Mouse (Mus musculus) kidney, postnatal 25 days (tissue): ENCODE measurements around the gene Stard3.

Experiments used
- DNase-seq, 2 experiments: peaks; one replicate each; pipeline ENCODE4 v3.0.0; 2021; ENCODE audit warnings: mixed read lengths in 2 of 2

Stard3 gene

DNA sequence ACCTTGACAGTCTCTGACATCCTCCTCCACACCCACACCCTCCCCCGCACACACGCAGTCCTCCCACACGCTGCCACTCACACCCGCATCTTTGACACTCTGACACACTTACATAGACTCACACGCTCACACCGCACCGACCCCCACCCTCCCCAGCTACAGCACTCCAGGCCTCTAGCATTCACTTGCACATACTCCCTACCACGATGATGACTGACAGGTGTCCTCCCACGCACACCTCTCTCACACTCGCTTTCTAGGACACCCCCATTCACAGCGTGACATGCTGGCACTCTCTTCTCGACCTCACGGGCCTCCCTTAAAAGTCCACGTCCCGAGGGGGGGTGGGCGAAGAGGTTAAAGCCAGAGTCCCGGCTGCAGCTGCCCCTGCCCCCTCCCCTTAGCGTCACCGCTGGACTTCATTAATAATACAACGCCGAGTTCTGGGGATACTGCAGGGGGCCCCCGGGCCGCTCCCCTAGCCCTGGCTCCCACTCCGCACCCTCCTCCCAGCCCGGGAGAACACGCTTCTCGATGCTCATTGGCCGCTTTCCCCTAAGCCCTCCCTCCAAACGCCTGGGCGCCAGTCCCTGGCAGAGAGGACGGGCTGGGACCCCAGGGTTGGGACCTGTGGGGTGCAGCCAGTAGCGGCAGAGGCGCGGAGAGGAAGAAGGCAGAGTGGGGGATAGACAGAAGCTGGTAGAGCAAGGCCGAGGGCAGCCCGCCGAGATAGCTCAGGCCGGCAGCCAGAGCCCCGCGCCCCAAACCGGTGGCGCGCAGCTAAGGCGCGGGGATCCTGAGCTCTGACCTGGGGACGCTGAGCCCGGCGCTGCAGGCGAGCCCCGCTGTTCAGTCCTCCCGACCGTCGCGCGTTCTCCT, 9.8 kb upstream of the Stard3 start, which contains the start of gene Ppp1r1b:
Gene Ppp1r1b, plus strand, starts transcription at position 322 of the 879 bp plus-strand sequence.
- peak; percentile 65 to 88 for DNase-seq

GRCm38 (mm10) chr11:98349308-98349707, 8.9 kb upstream of the Stard3 start:
- DNase-seq, result no peak

DNA sequence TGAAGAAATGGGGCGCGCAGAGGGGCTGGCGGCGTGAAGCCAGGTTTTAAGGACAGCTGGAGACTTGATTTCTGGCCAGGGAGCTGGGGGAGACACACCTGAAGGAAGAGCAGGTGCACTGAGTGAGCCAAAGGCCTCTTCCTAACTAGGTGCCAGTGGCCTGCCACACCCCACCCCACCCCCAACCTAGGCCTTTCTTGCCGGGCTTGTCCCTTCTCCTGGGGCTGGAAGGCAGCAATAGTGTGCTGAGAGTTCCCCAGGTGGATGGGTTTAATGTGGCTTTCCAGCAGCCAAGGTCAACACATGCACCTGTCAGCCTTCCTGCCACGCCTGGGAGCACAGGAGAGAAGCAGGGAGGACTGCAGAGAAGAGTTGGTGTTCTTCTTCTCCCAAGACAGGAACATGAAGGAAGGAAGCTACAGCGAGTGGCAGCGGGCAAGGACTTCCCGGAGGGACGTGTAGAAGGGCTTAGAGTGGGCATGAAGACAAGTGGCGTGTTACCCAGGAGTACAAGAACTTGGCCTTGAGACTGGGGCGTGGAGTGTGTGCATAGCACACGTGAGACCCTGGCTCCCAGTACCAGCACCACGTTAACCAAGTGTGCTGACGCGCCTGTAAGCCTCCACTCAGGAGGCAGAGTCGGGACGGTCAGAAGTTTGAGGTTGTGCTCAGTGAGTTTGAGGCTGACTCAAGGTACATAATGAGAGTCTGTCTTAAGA, 5.7 kb upstream of the Stard3 start:
- DNase-seq, result no peak

DNA sequence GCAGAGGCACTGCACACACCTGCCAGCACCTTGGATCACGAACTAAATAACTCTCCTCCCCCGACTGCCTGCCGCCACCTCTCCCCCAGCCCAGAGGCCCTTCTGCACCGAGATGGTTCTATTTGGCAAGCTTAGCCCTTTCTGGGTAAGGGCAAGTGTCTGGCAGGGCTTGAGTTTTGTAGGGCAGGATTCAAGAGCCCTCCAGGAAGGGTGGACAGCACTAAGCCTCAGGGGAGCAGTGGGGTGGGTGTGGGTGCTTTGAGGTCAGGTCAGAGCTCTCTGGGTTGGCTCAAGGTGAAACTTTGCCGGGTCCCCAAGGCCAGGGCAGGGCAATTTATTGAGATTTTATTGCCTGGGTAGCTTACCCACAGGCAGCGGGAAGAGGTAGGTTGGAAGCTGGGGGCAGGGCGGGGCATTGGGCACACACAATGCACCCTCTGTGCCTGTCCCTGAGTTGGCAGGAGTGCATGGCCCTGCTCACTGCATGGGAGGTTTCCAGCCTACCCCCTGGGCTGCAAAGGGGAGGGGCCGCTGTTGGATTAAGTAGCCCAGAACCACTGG, 4.4 kb upstream of the Stard3 start:
- peak; percentile 60 to 85 for DNase-seq

GRCm38 (mm10) chr11:98354445-98354844, 3.7 kb upstream of the Stard3 start:
- DNase-seq, result no peak

- peak in 1 of 2 experiments; percentile 69 for DNase-seq
Measured at GRCm38 (mm10) chr11:98355732-98356299, 2.4 kb upstream of the Stard3 start.

GRCm38 (mm10) chr11:98356625-98357394, 1.4 kb upstream of the Stard3 start:
- DNase-seq, result no peak

DNA sequence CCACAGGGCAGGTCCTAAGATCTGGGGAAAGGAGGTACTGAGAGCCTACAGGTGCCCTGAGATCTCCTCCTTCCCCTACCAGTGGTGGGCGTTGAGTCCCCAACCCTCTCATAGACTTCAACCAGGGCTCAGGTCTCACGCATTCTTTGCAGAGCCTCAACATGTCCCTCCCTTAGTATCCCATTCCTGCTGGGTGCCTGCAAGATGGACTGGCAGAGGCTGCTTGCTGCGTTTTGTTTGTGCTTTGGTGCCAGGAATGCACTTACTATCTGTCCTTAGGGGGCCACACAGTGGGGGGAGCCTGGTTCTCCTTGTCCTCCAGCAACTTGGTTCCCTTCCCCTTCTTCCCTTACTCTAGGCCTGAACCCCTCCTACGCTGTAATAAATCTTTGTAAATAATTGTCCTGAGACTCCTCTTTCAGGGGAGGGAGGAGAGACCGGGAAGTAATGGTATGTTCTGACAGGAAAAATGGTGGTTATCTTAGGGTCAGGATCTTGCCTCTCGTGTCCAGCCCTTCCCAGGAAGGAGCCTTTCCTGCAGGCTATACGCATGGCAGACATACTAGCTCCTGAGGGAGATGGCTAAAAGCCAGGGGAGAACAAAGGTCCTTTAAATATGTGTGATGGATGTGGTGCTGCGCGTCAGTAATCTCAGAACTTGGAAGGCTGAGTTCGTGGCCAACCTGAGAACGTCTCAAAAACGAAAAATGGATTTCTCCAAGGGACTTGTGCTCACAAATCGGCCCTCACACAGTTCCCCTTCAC, 590 bp upstream of the Stard3 start:
- DNase-seq, result peak in 1 of 2 experiments; percentile 60

DNA sequence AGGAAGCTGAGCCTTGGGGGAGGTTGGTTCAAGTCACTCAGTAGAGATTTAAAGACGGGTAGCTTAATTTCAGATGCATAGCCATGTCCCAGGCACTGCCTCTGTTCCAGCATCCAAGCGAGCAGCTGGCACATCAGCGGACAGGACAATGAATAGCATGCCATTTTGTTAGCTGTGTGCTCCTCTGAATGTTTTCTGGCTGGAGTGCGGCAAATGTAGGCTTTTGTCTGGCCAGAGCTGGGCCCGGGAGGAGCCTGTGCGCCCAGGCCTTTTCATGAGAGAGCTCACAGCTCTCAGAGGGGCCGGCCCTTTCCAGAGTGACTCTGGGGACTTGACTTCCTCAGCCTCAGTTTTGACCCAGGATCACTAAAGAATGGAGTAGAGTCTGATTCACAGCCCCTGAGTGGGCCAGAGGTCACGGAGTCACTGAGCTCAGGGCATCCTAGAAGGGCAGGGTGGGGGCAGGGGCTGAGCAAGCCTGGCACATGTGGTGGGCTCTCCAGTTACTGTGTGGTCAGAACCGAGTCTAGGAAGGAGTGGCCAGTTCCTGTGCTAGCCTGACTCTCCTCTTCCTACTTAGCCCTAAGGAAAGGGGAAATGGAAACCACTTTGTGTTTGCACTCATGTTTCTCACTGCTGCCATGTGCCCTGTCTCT, 2.8 kb downstream of the Stard3 start:
- DNase-seq, result no peak

- no peak for DNase-seq
Measured at GRCm38 (mm10) chr11:98363817-98364216, 5.6 kb downstream of the Stard3 start.

DNA sequence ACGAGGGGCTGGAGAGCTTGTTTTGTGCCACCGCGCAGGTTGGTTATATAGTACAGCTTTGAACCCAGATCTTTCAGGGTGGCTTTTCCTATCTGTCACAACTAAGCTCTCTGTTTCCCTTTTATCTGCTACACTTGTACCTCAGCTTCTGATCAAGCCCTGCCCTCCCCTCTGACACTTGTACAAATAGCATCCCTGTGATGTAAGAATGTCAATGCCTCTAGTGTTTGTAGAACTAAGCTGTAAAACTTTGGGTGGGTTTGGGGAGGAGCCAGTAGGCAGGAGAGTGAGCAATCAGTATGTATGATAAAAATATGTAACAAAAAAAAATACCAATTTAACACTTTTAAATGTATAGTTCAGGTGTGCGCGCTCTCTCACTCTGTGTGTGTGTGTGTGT, 6.2 kb downstream of the Stard3 start:
- DNase-seq, result no peak

DNA sequence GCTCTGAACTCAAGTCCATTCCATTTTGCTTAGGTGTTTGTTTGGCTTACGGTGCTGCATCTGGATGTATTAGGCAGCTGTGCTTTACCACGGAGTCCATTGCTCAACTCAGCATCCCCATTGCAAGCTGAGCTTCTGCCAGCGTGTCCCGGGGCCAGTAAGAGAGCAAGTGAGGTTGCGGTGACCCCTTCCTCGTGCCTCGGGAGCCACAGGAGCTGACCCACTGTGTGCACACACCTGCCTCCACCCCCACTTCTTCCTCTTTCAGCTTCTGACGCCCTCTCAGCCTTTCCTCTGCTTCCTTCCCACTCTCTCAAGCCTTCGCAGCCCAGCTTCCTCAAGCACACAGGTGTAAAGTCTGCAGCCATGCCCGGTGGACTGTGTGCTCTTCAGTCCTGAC, 8.1 kb downstream of the Stard3 start:
- no peak for DNase-seq

DNA sequence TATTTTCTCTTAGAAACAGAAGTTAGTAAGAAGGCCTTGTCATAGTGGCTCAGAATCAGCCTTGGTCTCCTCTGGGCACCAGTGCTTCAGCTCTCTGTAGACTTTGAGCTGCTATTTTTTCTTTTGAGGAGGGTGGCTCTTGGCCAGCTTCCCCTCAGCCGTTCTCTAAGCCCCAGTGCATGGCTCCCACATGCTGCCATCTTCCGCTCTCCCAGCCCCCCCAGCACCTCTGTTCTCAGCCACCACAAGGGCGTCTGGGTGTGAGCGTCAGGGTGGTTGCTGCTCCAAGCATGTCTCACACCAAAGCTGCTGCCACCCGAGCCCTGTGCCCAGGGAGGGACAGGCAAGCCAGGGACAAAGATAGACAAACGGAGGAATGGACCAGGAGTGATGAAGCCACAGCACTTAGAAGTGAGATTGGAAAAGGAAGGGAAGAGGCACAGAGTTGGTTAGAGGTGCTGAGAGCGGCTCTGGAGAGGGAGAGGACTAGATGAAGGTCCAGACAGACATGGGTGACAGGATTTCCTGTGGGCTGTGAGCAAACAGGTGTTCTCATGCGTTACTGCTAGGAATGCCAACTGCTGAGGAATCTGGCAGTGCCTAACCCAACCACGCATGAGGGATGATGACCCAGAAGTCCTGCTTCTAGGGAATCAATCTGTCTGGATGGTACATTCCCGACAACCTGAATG, 9.1 kb downstream of the Stard3 start:
- DNase-seq, result no peak

DNA sequence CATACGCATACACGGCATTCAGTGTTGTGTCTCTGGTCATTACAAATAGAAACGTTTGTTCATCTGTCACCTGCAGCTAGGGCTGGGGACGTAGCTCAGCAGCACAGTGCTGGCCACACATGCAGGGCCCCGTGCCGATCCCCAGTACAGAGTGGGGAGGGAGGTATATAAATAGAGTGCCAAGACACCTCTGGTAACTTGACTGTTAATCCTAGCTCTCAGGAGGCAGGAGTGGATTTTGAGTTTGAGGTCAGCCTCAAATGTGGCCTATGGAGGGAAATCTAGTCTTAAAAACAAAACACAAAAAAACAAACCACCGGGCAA, 9.7 kb downstream of the Stard3 start:
- DNase-seq, result no peak

DNA sequence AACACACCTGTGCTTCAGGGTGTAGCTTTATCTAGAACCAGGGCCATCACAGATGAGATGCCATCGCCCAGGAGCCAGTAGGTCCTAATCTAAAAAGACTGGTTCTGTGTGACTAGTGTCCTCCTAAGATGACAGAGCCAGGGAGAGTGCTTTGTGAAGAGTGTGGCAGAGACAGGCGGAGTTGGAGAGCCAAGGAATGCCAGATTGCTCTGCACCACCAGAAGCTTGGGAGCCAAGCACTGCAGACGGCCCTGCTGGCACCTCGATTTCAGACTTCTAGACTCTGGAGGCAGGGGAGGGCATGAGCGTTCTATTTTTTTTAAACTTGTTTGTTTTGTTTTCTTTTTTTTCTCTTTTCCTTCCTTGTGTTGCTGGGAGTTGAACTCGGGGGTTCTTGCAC, 11.2 kb downstream of the Stard3 start:
- DNase-seq, result no peak

DNA sequence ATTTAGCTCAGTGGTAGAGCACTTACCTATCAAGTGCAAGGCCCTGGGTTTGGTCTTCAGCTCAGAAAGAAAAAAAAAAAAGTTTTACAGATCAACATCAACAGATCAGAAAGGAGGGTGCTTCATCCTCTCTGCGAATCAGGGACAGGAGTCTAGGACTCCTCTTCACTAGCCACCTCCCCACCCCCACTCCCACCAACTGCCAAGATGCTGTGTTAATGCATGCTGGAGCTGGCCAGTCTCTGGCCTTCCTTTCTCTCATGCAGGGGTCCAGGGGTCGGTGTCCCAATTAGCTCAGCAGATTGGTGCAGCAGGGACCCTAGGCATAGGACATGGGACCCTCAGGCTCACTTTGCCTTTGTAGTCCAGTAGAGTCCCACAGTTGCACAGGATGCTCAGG, 12.4 kb downstream of the Stard3 start:
- DNase-seq, result no peak

- DNase-seq, result no peak
Measured at GRCm38 (mm10) chr11:98371556-98372240, 13.5 kb downstream of the Stard3 start.

DNA sequence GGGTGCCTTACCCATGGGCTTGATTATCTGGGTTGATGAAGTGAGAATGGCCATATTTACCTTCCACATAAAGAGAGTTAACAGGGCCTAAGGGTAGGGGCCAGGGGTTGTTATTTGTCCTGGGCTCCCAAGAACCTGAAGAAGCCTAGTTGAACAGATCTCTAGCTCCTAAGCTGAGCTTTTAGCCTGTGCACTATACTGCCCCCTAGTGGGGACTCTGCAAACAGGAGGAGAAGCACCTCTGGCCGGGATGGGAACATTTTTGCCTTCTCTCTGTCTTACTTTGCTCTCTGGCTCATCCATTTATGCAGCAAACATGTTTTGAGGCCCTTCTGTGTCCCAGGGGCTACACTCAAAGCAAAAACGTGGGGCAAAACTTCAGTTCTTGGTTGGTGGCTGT, 14.2 kb downstream of the Stard3 start:
- peak; percentile 67 to 77 for DNase-seq

DNA sequence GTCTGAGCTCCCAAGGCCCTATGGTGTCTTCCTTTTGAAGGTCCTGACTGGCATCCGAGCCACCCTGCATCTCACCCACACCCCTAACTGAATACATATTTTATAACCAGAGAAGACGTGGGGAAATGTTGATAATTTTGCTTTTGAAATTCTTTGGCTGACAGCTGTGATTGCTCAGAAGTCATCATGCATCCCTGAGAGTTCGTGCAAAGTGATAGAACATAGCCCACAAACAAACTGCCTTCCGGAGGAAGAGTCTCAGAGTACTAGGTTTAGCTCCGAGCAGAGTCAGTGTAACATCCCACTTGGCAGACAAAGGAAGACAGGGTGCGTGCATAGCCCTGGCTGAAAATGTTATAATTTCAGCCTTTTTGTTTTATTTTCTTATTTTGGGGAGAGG, 15.1 kb downstream of the Stard3 start:
- no peak for DNase-seq

DNA sequence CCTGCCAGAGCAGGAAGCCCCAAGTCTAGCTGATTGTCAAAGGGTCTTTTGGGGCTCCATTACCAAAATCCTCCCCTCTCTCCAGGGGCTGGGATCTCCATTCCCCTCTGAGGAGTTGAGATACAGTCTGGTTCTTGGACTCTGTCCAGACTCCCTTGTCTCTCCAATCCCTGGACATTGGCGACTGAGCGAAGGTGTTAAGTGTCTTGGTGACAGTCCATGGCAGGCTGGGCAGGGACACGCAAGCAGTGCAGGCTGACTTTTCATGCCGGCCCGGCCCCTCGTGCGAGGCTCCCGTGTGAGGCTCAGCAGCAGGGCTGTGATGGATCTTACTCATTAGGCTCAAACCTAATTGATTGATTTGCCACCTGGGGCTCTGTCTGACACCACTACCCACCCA, 16.1 kb downstream of the Stard3 start:
- no peak for DNase-seq
